Mouse (Mus musculus): ENCODE data around the gene Mapk11. TPM values are rescaled to one million over a fixed set of nuclear protein-coding genes. Genes with fewer than 3 reads are reported as not detected.

The Mapk11 gene
- polyA plus RNA-seq, 1 experiment, result 9.1 TPM

DNA sequence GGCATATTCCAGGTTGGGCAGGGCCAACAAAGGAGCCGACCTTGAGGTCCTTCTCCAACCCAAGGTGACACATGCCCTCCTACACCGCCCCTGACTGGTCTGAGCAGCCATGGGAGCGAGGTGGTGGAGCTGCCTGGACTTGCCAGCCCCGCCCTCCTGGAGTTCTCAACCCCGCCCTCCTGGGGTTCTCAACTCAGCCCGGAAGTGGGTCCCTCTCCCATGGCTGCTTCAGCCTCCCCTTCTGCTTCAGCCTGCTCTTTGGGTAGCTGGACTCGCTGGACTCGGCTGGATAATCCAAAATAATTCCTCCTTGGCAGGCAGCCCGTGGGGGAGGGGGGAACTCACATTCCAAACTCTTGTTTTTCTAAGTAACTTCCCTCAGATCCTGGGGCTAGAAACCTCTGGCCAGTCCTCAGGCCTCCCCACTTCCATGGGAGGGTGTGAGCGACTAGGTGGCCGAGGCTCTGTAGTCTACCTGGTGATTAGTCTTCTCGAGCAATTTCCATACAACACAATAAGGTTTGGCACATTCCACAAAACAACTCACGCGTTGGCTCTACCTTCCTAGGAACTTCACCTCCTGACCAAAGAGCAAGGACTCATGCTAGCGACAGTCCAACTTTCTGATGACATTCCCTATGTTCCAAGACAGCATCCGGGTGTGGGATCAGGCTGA, 29.7 kb upstream of the Mapk11 start:
- Histone ChIP-seq H3K4me2 (ENCODE audit: low read depth) (peak overlapping the region; percentile 96), H3K36me3 (ENCODE audit: control insufficient read depth, insufficient read depth) (no peaks in the 10 kb centered on the region), H3K79me2 (ENCODE audit: control insufficient read depth, insufficient read depth) (peaks cover 59% of the 10 kb centered on the region), H3K27me3 (ENCODE audit: control insufficient read depth, insufficient read depth, insufficient read length) (no peaks in the 10 kb centered on the region), H3K4me3 (peak overlapping the region; percentile 65), H3ac (ENCODE audit: control insufficient read depth, insufficient read length) (peak overlapping the region; percentile 63)
- TF ChIP-seq SRF (IDR thresholded peaks at IDR 0.05; ENCODE audit: control insufficient read depth, insufficient read length, low read depth), result no peak
- TF ChIP-seq POLR2A (IDR thresholded peaks at IDR 0.05; ENCODE audit: insufficient read length, low read depth), result peak; percentile 82
- no peak for TF ChIP-seq CEBPB (IDR thresholded peaks at IDR 0.05; ENCODE audit: insufficient read depth, poor library complexity, severe bottlenecking)
- no peak for TF ChIP-seq REST (IDR thresholded peaks at IDR 0.05; ENCODE audit: insufficient read depth, insufficient read length)
- peak; percentile 75 for TF ChIP-seq POLR2AphosphoS2 (IDR thresholded peaks at IDR 0.05; ENCODE audit: insufficient read length, low read depth)
- no peak for TF ChIP-seq TCF12 (IDR thresholded peaks at IDR 0.05; ENCODE audit: insufficient read depth, poor library complexity, severe bottlenecking)
- TF ChIP-seq TCF3 (IDR thresholded peaks at IDR 0.05; ENCODE audit: insufficient read length, low read depth), result no peak
- no peak for TF ChIP-seq MYOG (IDR thresholded peaks at IDR 0.05; ENCODE audit: control insufficient read depth in 1 of 3, insufficient read depth in 1 of 3, insufficient read length in 2 of 3, low read depth in 2 of 3)

DNA sequence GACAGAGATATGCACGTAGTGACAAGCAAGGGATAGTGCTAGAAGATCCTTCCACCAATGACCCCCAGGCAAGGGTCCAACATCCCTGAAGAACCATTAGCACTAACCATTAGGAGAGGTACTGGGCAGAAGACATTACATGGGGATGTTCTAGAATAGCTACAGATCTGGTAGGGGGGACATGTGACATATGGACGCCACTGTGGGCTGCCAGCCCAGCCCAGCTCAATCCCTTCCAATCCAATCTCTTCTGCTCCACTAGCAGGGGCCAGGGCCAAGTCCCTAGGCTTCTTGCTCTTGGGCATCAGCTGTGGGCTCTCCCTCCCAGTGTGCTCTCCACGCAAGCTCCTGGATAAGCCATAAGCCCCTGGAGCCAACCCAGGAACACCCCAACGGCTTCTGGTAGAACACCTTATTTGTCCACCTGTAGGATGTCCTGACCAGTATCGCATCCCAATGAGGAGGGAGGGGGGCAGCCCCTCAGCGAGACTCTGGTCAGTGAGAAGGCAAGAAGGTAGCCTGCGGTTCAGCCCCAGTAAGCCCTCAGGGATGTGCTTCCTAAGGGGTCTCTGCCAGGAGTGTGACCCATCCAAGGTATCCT, 28.9 kb upstream of the Mapk11 start:
- H3K36me3 ChIP-seq (ENCODE audit: control insufficient read depth, insufficient read depth), result no peaks in the 10 kb centered on the region
- H3K27me3 ChIP-seq (ENCODE audit: control insufficient read depth, insufficient read depth, insufficient read length), result no peaks in the 10 kb centered on the region
- peak overlapping the region; percentile 96 for H3K4me2 ChIP-seq (ENCODE audit: low read depth)
- peaks cover 66% of the 10 kb centered on the region for H3K79me2 ChIP-seq (ENCODE audit: control insufficient read depth, insufficient read depth)
- no peak overlapping the region for H3ac ChIP-seq (ENCODE audit: control insufficient read depth, insufficient read length)
- H3K4me3 ChIP-seq, result peak overlapping the region; percentile 65
- TF ChIP-seq POLR2AphosphoS2 (IDR thresholded peaks at IDR 0.05; ENCODE audit: insufficient read length, low read depth) (peak; percentile 37), SRF (IDR thresholded peaks at IDR 0.05; ENCODE audit: control insufficient read depth, insufficient read length, low read depth) (no peak)

DNA sequence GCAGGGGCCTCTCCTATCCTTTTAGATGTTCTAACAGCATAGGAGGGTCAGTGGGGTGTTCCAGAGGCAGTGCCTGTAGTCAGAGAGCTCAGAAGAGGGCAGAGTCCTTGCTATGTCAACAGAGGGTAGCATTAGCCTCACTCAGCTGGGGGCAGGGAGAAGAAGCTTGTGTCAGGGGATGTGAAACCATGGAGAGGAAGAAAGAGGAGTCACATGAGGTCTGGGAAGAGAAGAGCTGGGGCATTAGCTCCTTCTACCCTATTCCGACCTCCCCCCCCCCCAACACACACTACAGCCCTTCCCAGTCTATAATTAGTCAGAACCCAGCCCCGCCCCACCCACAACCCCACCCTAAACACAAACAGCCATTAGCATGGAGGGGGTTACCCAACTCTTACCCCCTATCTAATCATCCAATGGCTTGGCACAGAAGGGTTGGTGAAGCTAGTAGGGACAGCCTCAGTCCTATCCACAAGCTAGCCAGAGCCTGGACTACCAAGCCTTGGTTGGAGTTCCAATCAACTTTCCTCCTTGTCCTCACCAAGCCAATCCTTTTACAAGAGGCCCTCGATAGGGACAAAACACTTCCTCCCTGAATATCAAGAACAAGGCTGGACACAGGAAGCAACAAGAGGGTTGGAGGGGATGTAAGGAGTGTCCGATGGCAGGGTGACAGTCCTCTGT, 28.3 kb upstream of the Mapk11 start:
- TF ChIP-seq USF1 (IDR thresholded peaks at IDR 0.05; ENCODE audit: low read depth) (no peak), MAX (IDR thresholded peaks at IDR 0.05; ENCODE audit: low read depth) (no peak), MYOD1 (IDR thresholded peaks at IDR 0.05; ENCODE audit: control insufficient read depth in 1 of 3, insufficient read length in 2 of 3, low read depth in 2 of 3) (no peak), POLR2A (IDR thresholded peaks at IDR 0.05; ENCODE audit: insufficient read length, low read depth) (peak; percentile 49), CEBPB (IDR thresholded peaks at IDR 0.05; ENCODE audit: insufficient read depth, poor library complexity, severe bottlenecking) (0 out of 2 replicates have a peak, but pooled peaks have one; percentile 33), TCF12 (IDR thresholded peaks at IDR 0.05; ENCODE audit: insufficient read depth, poor library complexity, severe bottlenecking) (no peak)
- H3K4me3 ChIP-seq, result peak overlapping the region; percentile 65
- no peaks in the 10 kb centered on the region for H3K36me3 ChIP-seq (ENCODE audit: control insufficient read depth, insufficient read depth)
- H3ac ChIP-seq (ENCODE audit: control insufficient read depth, insufficient read length), result no peak overlapping the region
- H3K79me2 ChIP-seq (ENCODE audit: control insufficient read depth, insufficient read depth), result peaks cover 72% of the 10 kb centered on the region
- H3K27me3 ChIP-seq (ENCODE audit: control insufficient read depth, insufficient read depth, insufficient read length), result no peaks in the 10 kb centered on the region
- peak overlapping the region; percentile 96 for H3K4me2 ChIP-seq (ENCODE audit: low read depth)

DNA sequence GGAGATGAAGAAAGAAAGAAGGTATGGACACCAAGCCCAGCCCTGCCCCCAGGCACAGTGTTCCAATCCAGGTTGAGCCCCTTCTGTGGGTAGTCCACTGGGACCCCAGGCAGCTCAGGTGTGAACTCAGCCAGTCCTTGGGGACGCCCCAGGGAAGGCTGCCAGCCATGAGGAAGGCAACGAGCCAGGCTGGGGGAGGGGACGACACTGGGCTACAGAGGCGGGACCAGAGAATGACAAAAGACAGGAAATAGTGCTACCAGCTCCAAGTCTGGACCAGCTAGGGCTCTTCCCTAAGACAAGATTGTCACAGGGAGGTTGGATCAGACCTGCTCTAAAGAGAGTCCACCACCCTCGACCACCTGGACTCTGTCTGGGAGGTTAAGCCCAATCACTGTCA, 27.7 kb upstream of the Mapk11 start:
- Histone ChIP-seq H3K27me3 (ENCODE audit: control insufficient read depth, insufficient read depth, insufficient read length) (no peaks in the 10 kb centered on the region), H3K79me2 (ENCODE audit: control insufficient read depth, insufficient read depth) (peaks cover 78% of the 10 kb centered on the region), H3K4me2 (ENCODE audit: low read depth) (peak overlapping the region; percentile 96), H3K36me3 (ENCODE audit: control insufficient read depth, insufficient read depth) (no peaks in the 10 kb centered on the region), H3ac (ENCODE audit: control insufficient read depth, insufficient read length) (no peak overlapping the region), H3K4me3 (peak overlapping the region; percentile 65)
- TF ChIP-seq POLR2AphosphoS2 (IDR thresholded peaks at IDR 0.05; ENCODE audit: insufficient read length, low read depth) (no peak), USF1 (IDR thresholded peaks at IDR 0.05; ENCODE audit: low read depth) (no peak), E2F4 (IDR thresholded peaks at IDR 0.05; ENCODE audit: insufficient read depth) (no peak)

DNA sequence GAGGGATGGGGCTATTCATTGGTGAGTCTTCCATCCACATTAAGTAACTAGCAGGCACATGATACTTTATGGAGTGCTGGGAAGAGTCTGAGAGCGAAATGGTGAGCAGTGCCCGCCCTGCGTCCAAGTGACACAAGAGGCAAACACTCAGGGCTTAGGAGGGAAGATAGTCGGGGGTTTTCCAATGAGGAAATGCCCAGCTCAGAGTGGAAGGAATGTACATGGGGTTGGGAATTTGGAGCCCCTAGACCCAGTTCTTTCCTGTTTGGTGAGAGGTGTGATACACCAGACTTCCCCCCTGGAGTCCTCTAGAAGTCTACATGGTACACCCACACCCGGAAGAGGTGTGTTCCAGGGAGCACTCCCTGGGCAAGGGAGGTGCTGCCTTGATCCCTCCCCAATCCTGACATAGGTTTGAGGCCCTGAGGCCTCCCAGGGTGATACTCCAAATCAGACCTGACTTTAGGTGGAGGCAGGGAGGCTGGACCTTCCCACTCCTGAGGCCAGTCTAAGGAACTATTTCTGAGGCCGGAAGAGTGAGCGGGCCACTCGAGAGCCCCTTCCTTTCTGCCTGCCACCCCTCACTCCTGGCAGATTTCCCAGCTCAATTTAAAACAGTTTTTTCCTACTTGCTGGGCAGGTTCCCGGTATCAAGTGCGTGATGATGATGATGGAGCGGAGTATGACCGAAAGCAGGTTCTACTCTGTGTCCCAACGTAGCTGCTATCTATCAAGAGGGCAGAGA, 26.2 kb upstream of the Mapk11 start:
- Histone ChIP-seq H3K36me3 (ENCODE audit: control insufficient read depth, insufficient read depth) (no peaks in the 10 kb centered on the region), H3K27me3 (ENCODE audit: control insufficient read depth, insufficient read depth, insufficient read length) (no peaks in the 10 kb centered on the region), H3K79me2 (ENCODE audit: control insufficient read depth, insufficient read depth) (peaks cover 93% of the 10 kb centered on the region), H3ac (ENCODE audit: control insufficient read depth, insufficient read length) (no peak overlapping the region), H3K4me3 (no peak overlapping the region), H3K4me2 (ENCODE audit: low read depth) (no peak overlapping the region)
- TF ChIP-seq TCF3 (IDR thresholded peaks at IDR 0.05; ENCODE audit: insufficient read length, low read depth), result no peak
- TF ChIP-seq MAX (IDR thresholded peaks at IDR 0.05; ENCODE audit: low read depth), result no peak
- no peak for TF ChIP-seq SRF (IDR thresholded peaks at IDR 0.05; ENCODE audit: control insufficient read depth, insufficient read length, low read depth)

Data from myocyte (in vitro differentiated cells).